Mouse (Mus musculus) kidney, embryonic 15.5 days (tissue): ENCODE results near the gene Gm17728. TPM values are rescaled to one million over a fixed set of nuclear protein-coding genes. Genes with fewer than 3 reads are reported as not detected.
"Not testable (repeated sequence)": the region's sequence is repeated elsewhere in the genome, so short reads cannot be mapped to it uniquely, and the experiment has no call there.

Experiments
- ATAC-seq: fragments of 200-750 bp; cut with Nextera tagmentation; replicated peaks from 2 replicates; pipeline ENCODE4 v1.8.0; 2017; ENCODE audit warnings: moderate TSS enrichment; ENCODE audit not compliant: low FRiP score
- H3K27ac ChIP-seq: fragments of 300-500 bp; sonication (generic); 2 replicates; pipeline ENCODE4 v1.5.1; 2015; ENCODE audit warnings: mild to moderate bottlenecking, inconsistent platforms
- H3K27me3 ChIP-seq: fragments of 300-500 bp; sonication (generic); 2 replicates; pipeline ENCODE4 v1.6.1; 2015; ENCODE audit warnings: inconsistent platforms
- H3K36me3 ChIP-seq: fragments of 300-500 bp; sonication (generic); 2 replicates; pipeline ENCODE4 v1.6.1; 2015; ENCODE audit warnings: inconsistent platforms
- H3K4me1 ChIP-seq: fragments of 300-500 bp; sonication (generic); 2 replicates; pipeline ENCODE4 v1.6.1; 2015; ENCODE audit warnings: inconsistent platforms
- H3K4me2 ChIP-seq: fragments of 300-500 bp; sonication (generic); 2 replicates; pipeline ENCODE4 v1.6.1; 2015; ENCODE audit warnings: moderate library complexity, mild to moderate bottlenecking, inconsistent platforms
- H3K4me3 ChIP-seq: fragments of 300-500 bp; sonication (generic); replicated peaks from 2 replicates; pipeline ENCODE4 v1.5.1; 2015; ENCODE audit warnings: mild to moderate bottlenecking, inconsistent platforms
- H3K9ac ChIP-seq: fragments of 300-500 bp; sonication (generic); 2 replicates; pipeline ENCODE4 v1.6.1; 2015; ENCODE audit warnings: mild to moderate bottlenecking, inconsistent platforms
- H3K9me3 ChIP-seq: fragments of 300-500 bp; sonication (generic); replicated peaks from 2 replicates; pipeline ENCODE4 v1.6.1; 2016; ENCODE audit warnings: inconsistent platforms
- WGBS: fragments of 180-500 bp; shearing (Covaris S2); methylation state at CpG from one replicate; pipeline ENCODE4 v1.1.7; 2015; ENCODE audit warnings: mixed read lengths; 5-methylcytosine and 5-hydroxymethylcytosine counted together
- polyA plus RNA-seq: library from polyadenylated mRNA; unstranded; fragments of >200 nt; fragmentation: Nextera tagmentation; extraction: Ambion mirVana; gene quantifications from 2 replicates; pipeline ENCODE4 v1.2.1, GENCODE M21; 2015

Gene Gm17728
- not detected in 2 replicates for polyA plus RNA-seq

DNA sequence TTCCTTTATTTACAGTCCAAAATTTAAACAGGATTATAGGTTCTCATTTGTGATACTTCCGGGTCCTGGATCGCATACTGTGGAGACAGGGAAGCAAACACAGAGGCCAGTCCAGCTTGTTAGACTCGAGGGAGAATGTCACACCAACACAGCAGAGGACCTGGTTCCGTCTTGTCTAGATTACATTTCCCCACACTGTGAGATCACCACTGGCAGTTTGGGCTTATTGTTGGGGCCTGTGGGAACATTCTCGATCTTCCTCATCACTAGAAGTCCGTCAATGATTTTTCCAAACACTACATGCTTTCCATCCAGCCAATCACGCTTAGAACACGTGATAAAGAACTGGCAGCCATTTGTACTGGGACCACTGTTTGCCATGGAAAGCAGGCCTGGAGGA, at the start of gene Gm17728:
Gm17728 (plus strand) TSS at position 301 of the 400 bp plus-strand sequence.
- not testable (repeated sequence) for H3K9ac ChIP-seq, H3K4me1 ChIP-seq, H3K36me3 ChIP-seq, H3K4me2 ChIP-seq, H3K9me3 ChIP-seq, H3K27me3 ChIP-seq, H3K27ac ChIP-seq, H3K4me3 ChIP-seq, ATAC-seq
- WGBS = 92% methylated on average over 7 of the region's 8 CpGs

DNA sequence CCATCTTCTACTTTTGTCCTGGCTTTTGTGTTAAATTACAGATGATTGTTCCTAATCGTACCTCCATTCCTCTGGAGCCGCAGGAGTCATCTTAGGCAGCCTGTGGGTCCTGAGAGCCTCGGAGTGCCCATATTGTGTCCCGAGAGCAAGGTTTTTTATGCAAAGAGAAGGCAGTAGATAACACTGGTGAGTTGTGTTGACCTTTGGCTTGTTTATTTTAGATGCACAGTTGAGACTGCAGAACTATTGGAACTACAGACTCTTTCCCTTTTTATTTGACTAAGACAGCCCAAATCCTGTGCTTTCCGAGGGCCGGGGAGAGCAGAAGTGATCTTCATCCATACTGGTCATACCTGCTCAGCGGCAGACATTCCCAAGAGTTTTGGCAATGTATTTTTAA, 24.4 kb upstream of the Gm17728 start:
- no peaks in the 10 kb centered on the region for H3K4me1 ChIP-seq
- H3K27me3 ChIP-seq = no peaks in the 10 kb centered on the region
- no peak for ATAC-seq
- H3K27ac ChIP-seq = no peak overlapping the region
- 86% methylated on average over 7 of the region's 7 CpGs for WGBS
- H3K9ac ChIP-seq = no peak overlapping the region
- H3K4me2 ChIP-seq = no peak overlapping the region
- no peaks in the 10 kb centered on the region for H3K9me3 ChIP-seq
- H3K4me3 ChIP-seq = no peak overlapping the region
- H3K36me3 ChIP-seq = no peaks in the 10 kb centered on the region

DNA sequence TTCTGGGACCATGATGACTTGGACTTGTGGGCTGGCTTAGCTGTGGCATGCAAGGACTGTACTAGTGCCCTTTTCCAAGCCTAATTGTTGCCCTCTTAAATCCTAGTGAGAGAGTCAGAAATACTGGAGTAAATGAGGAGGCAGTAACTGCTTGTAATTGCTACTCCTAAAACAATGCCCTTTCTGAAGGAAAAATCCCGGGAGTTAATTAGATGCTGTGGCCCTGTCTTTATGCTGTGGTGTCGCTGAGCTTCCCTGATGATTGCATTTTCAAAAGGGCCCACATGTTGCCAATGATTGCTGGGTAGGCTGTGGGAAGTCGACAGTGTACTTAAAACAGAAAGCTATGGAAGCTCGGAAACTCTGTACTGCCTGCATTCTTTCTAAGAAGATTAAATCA, 23.3 kb upstream of the Gm17728 start:
- no peak for ATAC-seq
- H3K27ac ChIP-seq = no peak overlapping the region
- H3K4me2 ChIP-seq = no peak overlapping the region
- no peaks in the 10 kb centered on the region for H3K4me1 ChIP-seq
- no peaks in the 10 kb centered on the region for H3K36me3 ChIP-seq
- 31% methylated on average over 4 of the region's 4 CpGs for WGBS
- no peaks in the 10 kb centered on the region for H3K27me3 ChIP-seq
- no peak overlapping the region for H3K9ac ChIP-seq
- H3K4me3 ChIP-seq = no peak overlapping the region
- no peaks in the 10 kb centered on the region for H3K9me3 ChIP-seq

DNA sequence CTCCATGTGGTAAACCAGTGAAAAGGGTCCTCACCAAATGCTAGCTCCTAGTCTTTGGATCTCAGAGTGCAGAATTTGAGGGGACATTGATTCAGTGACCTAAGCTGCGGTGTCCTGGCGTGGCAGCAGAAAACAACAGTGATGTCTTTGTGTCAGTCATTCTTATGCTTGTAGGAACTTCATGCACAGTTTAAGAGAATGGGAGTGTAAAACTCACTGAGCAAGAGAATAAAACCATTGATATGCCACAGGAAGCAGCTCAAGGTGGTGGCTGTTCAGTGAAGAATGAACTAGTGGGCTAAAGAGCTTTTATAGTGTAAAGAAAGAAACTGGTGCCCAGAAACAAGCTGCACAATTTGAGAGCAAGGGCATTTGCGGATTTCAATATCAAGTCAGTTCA, 17.9 kb upstream of the Gm17728 start:
- no peak for ATAC-seq

DNA sequence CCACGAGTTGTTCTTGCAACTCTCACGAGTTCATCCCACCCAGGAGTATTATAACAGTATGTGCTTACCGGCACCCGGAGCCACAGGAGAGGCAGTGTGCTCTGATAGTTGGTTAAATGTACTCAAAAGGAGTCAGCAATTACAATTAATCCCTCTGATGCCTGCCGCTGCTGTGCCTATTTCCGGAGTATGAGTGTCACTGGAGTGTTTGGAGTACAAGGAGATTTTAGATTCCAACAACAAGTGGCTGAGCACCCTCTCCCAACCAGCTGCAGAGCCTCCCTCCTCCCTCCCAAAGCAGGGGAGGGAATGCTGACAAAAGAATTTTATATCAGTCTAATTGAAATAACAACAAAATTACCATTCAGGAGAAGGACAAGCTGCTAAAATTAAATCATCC, 14.2 kb upstream of the Gm17728 start:
- Histone ChIP-seq H3K4me2 (no peak overlapping the region), H3K4me1 (no peaks in the 10 kb centered on the region), H3K27me3 (no peaks in the 10 kb centered on the region), H3K9ac (no peak overlapping the region), H3K4me3 (no peak overlapping the region), H3K36me3 (no peaks in the 10 kb centered on the region), H3K9me3 (no peaks in the 10 kb centered on the region), H3K27ac (no peak overlapping the region)
- ATAC-seq = no peak
- WGBS = 77% methylated on average over 6 of the region's 6 CpGs

More for the DNA sequence above, 17.9 kb upstream of the Gm17728 start:
- H3K4me1 ChIP-seq = no peaks in the 10 kb centered on the region
- H3K27ac ChIP-seq = no peak overlapping the region
- no peaks in the 10 kb centered on the region for H3K36me3 ChIP-seq
- WGBS = 90% methylated on average over 3 of the region's 3 CpGs
- H3K9ac ChIP-seq = no peak overlapping the region
- H3K27me3 ChIP-seq = no peaks in the 10 kb centered on the region
- H3K4me3 ChIP-seq = no peak overlapping the region
- no peaks in the 10 kb centered on the region for H3K9me3 ChIP-seq
- no peak overlapping the region for H3K4me2 ChIP-seq

DNA sequence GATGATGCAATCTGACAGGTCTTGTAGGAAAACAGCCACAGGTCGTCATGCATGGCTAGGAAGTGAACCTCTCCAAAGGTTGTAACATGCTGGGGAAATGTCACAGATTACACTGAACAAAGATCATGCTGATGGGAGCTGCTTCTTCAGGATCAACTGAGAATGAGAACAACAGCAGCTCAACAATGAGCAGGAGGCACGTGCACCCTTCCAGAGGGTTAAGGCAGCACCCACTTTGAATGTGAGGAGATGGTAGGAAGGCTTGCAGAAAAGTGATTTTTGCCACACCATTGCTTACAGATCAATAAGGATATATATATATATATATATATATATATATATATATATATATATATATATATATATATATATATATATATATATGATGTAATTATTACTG, 2.8 kb upstream of the Gm17728 start:
- no peak for ATAC-seq
- WGBS = 72% methylated on average over 2 of the region's 2 CpGs
- Histone ChIP-seq H3K4me3 (no peak overlapping the region), H3K4me2 (no peak overlapping the region), H3K36me3 (no peaks in the 10 kb centered on the region), H3K27ac (no peak overlapping the region), H3K9ac (no peak overlapping the region), H3K9me3 (no peaks in the 10 kb centered on the region), H3K27me3 (no peaks in the 10 kb centered on the region), H3K4me1 (no peaks in the 10 kb centered on the region)

DNA sequence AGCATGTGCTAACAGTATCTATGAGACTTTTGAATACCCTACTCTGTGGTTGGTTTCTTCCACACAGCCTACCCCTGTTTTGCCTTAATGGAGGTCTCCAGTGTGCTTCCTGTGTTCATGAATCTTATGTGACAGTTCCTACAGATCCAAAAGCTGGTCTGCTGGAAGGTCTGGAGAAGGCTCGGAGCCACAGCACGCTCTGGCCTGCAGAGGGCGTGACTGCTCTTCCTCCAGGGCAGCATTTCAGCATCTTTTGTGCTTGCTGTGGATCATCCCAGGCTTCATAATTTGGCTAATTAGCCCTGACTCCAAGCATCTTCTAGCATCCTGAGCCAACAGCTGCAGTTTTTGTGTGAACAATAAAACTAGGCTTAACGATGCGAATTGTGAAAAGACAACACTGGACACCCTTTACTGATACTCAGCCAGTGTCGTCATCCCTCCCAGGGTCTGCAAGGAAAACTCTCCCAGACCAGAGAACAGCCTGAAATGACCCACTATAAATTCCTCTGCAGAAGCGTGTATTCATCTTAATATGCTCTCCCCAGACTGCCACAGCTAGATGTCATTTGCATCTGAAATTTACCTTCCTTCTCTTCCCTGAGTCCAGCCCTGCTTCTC, 6.6 kb downstream of the Gm17728 start:
- Histone ChIP-seq H3K4me2 (no peak overlapping the region), H3K9me3 (no peaks in the 10 kb centered on the region), H3K27me3 (no peaks in the 10 kb centered on the region), H3K4me3 (no peak overlapping the region), H3K27ac (no peak overlapping the region), H3K36me3 (no peaks in the 10 kb centered on the region), H3K4me1 (no peaks in the 10 kb centered on the region), H3K9ac (no peak overlapping the region)
- ATAC-seq = 0 out of 2 replicates have a peak, but pooled peaks have one; percentile 46
- 36% methylated on average over 7 of the region's 7 CpGs for WGBS

DNA sequence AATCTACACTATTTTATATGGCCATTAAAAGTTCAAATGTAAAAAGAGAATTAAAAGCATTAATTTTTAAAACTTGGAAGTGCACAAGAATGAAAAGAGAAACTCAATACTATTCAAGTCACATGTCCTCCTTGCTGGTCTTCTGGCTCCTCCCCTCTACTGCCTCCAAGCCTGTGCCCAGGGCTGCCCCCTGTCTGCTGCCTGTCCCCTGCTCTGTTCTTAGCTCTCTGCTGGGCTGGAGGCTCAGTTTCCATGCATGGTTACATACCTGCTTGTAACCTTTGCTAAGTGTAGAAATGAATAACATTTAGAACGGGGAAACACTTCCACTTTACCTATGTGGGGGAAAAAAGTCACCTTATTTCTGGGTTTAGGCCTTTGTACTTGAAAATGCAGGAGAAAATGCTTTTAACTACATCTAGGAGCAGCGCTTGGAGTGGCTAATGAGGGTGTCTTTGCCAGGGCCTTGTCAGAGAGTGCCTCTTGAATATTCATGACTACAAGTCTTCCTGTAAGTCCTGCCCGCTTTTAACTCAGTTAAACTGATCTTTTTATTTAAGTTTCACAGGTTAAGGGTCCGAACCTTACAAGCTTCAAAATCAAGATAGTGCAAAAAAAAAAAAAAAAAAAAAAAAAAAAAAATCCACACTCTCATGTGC, 18.3 kb downstream of the Gm17728 start:
- no peaks in the 10 kb centered on the region for H3K36me3 ChIP-seq
- no peak overlapping the region for H3K4me2 ChIP-seq
- no peak for ATAC-seq
- H3K27ac ChIP-seq = no peak overlapping the region
- no peak overlapping the region for H3K4me3 ChIP-seq
- H3K27me3 ChIP-seq = no peaks in the 10 kb centered on the region
- H3K4me1 ChIP-seq = no peaks in the 10 kb centered on the region
- no peaks in the 10 kb centered on the region for H3K9me3 ChIP-seq
- H3K9ac ChIP-seq = no peak overlapping the region
- WGBS = 73% methylated on average over 4 of the region's 4 CpGs

DNA sequence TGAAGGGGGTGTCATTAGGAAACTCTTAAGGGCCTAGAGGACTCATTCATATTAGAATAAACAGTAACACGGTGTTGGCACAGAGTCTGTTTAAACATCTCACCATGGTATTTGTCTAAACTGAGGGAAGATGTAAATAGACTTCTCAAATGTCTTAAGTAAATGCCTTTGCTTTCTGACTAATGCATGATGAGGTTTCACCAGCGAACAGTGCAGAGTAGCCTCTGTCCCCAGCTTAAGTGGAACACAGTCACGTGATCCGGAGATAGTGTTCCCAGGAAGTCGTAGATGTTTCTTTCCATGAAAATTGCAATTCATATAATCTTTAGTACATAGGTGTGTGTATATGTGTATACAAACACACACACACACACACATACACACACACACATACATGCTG, 34.5 kb downstream of the Gm17728 start:
- H3K9ac ChIP-seq = no peak overlapping the region
- H3K36me3 ChIP-seq = no peaks in the 10 kb centered on the region
- WGBS = 66% methylated on average over 5 of the region's 5 CpGs
- no peak overlapping the region for H3K4me2 ChIP-seq
- no peak overlapping the region for H3K4me3 ChIP-seq
- no peaks in the 10 kb centered on the region for H3K27me3 ChIP-seq
- no peak for ATAC-seq
- H3K4me1 ChIP-seq = no peaks in the 10 kb centered on the region
- no peak overlapping the region for H3K27ac ChIP-seq
- H3K9me3 ChIP-seq = no peaks in the 10 kb centered on the region

DNA sequence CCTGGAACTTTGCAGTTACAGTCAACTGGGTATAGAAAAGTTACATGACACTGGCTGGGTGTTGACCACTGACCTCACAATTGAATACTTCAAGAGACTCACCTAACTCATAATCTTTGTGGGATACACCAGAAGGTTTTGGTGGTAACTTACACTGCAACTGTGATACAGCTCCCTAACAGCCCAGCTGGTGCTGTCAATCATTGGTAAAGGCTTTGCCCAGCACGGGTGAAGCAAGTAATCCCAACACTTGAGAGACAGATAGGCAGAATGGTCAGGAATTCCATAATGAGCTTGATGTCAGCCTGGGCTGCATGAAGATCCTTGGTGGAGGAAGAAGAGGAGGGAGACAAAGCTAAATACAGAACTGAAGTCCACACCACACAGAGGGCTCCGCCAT, 39.0 kb downstream of the Gm17728 start:
- Histone ChIP-seq H3K27me3 (no peaks in the 10 kb centered on the region), H3K9ac (no peak overlapping the region), H3K27ac (no peak overlapping the region), H3K9me3 (no peaks in the 10 kb centered on the region), H3K4me3 (no peak overlapping the region), H3K4me1 (no peaks in the 10 kb centered on the region), H3K4me2 (no peak overlapping the region), H3K36me3 (no peaks in the 10 kb centered on the region)
- WGBS = 70% methylated on average over 2 of the region's 2 CpGs
- no peak for ATAC-seq
